Mouse (Mus musculus) cerebellum, adult 9-10 months (tissue): ENCODE results near the gene Kremen2.

Experiments used
- DNase-seq: peaks from one replicate; pipeline ENCODE4 v3.0.0; 2022

Gene Kremen2

DNA sequence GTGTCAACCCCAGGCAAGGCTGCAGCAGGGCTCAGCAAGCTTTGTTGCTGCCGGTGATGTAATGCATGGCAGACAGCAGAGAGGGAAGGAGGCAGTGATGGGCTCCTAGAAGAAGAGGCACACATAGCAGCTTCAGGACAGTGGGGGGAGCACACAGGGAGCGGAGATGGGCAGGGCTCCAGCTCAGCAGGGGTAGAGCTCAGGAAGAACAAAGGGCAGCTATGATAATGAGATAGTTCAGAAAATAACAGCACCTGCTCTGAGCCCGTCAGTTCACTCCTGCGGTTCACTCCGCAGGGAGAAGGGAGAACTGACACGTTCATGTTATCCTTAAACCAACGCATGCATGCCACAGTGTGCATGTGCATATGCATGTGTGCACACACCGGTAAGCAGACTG is 13.2 kb upstream of the Kremen2 start:
- DNase-seq: no peak

DNA sequence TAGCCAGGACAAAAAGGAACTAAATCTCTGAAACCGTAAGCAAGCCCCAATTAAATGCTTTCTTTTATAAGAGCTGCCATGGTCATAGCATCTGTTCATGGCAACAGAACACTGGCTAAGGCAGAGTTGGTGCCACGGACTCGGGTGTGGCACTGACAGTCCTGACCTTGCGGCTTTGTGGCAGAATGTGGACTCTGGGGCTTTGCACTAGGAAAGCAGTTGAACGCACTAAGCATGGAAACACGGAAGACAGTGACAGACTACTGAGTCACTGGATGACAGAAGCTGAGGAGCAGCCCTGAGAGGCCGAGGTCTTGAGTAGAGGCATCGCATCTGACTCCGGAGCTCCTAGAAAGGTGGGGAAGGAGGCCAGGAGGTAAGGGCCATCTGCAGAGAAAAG is 11.9 kb upstream of the Kremen2 start:
- no peak for DNase-seq

DNA sequence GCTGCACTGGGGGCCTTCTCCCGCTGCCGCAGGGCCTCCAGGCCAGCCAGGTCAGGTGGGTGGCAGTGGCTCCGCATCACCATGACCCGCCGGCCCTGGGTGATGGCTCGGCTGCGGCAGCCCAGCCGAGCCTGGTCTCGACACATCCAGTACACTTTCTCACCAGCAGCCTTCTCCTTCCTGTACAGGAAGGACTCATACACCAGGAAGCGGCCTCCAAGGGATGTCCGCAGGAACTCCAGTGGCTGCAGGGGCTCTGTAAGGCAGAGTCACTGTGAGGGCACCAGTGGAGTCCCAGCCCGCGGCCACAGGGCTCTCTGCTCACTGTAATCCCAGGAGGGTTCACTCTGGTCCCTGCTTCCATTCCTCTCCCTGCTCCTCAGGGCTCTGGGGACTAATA is 10.1 kb upstream of the Kremen2 start:
- DNase-seq: no peak

DNA sequence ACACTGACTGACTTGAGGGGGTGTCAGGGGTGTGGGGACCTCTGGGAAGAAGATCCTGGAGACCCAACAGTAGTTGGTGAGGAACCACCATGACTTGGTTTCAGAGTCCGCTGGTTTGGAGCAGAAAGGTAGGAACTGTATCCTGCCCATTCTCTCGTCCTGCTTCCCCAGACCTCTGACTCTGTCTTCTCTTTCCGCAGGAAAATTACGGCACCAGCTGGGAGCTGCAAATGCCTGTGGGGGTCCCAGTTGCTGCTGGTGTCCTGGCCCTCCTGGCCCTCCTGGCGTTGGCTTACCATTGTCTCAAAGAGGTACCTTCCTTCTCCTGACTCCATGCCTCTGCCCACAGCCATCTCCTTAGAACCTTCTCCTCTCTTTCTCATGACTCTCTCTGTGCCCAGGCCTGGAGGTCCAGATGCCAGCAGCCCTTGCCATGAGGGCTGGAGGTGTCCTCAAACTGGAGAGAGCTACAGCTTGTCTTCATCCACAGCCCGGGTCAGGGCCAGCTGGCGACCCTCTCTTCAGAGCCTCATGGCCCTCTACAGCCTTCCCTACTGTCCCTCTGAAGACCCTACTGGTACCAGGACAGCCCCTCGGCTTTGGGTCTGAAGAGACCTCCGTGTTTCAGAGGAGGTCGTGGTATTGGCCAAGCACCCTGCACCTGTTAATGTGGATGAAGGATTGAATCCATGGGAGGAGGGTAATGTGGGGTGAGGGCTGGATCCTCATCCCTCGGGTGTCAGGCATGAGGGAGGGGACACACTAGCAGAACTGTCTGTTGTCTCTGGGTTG is 4.0 kb upstream of the Kremen2 start:
- no peak for DNase-seq

DNA sequence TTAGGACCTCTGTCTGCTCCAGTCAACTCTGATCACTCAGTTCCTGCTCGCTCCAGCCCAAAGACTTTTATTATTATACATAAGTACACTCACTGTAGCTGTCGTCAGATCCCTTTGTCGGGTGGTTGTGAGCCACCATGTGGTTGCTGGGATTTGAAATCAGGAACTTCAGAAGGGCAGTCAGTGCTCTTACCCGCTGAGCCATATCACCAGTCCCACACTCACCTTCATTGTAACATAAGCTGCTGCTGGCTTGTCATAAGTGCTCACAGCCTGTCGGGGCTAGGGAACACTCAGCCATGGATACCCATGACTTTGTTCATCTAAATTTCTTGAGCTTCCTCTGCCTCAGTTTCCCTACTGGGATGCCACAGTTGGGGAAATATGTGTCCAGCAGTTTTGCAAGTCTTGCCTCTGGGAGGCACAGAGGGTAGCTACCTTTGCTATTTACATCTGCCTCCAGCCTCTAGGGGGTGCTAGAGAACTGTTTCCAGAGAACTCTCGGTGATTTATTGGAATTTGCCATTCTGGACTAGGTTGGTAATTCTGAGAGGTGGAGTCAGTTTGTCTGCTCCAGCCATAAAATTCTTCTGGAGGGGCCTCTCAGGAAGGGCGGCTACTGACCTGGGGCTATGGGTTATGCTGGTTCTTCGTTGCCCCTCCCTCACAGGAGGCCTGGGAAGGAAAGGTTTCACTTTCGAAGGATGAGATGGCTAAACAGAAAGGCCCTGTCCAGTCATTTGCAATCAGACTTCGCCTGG is 3.2 kb upstream of the Kremen2 start:
- DNase-seq: peak; percentile 89

DNA sequence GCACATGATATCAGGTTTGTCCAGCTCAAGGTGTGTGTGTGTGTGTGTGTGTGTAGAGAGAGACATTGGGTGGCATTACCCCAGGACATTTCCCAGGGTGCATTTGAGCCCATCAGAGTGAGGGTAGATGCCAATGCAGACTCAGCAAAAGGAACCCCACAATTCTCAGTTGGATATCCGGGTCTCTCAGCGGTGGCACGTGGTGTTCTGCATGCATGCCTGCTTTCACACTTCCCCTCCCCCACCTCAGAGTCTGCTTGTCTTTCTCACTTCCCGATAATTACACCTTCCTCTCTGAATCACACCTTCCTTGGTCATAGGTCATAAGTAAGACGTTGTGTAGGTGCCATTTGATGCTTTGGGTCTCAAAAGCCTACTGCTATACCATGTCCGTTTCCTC is 2.4 kb upstream of the Kremen2 start:
- no peak for DNase-seq

DNA sequence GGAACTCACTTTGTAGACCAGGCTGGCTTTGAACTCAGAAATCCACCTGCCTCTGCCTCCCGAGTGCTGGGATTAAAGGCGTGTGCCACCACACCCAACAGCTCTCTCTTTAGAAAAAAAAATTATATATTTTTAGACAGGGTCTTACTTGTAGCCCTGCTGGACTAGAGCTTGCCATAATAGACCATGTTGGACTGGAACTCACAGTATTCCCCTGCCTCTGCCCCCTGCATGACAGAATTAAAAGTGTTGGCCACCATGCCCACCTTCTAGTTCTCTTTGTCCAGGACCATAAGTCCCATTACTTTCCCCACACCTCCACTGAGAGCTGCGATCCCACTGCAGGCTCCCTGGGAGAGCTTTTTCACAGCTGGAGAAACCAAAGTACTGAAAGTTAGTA is 1.8 kb upstream of the Kremen2 start:
- no peak for DNase-seq

DNA sequence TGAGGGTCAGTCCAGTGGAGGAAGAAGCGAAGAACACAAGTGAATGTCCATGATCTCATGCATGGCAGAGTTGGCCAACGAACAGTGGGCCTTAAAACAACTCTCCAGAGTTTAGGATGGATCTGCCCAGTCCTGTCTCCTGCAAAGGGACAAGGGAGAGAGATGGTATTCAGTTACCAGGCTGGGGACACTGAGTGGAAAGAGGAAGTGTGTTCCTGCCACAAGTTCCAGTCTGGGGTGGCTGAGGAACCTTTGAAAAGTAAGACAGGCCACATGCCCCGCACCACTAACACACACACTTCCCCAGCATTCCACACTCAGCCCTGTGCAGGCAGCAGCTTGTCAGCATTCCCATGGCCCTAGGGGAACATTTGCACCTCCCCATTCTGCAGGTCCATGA is 1.1 kb upstream of the Kremen2 start:
- no peak for DNase-seq

DNA sequence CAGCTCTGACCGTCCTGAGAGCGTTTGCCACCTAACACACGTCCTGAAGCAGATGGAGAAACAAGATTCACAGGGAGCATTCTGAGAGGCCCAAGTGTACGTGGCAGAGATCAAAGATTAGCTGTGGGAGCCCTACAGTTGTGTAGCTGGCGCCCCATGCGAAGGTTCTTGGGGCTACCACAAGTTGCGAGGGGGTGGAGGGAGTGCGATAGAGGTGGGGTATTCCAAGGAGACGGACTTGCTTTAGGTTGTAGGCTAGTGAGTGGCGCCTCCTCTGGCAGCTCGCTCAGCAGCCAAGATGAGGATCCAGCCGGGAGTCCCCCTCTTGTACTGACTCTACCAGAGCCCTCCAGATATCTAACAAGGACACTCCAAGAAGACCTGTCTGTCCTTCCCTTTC is 678 bp upstream of the Kremen2 start:
- DNase-seq: no peak

DNA sequence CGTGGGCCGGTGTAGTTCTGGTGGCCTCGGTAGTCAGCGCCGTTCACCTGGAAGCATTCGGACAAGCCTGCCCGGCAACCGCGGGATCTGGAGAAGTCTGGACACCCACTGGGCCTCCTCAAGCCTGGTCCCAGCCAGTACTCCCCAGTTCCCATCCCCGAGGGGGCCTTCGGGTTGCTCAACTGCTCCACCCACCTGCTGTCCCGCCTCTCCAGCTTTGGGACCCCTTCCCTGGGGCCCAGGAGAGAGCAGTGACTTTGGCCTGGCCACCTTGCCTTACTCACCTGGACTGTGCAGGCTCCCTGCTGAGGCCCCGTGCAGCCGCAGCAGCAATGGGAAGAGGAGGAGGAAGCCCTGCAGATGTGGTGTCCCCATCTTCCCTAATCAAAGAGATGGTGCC is 982 bp downstream of the Kremen2 start:
- no peak for DNase-seq

DNA sequence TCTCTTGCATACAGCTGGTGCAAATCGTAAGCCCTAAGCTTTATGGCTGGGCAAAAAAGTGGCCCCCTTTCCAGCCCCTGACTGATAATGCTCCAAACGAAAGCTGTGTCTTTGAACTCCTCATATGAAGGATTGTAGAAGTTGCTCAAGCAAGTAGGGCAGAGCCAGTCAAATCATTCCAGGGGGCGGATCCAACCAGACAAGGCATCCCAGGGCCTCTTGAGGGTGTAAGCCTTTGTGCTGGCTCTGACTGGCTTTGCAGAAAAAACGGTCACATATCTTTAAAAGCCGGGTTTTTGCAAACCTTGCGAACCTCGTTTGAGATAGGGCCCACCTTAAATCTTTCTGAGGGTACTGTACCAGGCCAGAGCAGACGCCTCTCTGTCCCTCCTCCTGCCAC is 1.6 kb downstream of the Kremen2 start:
- DNase-seq: no peak

DNA sequence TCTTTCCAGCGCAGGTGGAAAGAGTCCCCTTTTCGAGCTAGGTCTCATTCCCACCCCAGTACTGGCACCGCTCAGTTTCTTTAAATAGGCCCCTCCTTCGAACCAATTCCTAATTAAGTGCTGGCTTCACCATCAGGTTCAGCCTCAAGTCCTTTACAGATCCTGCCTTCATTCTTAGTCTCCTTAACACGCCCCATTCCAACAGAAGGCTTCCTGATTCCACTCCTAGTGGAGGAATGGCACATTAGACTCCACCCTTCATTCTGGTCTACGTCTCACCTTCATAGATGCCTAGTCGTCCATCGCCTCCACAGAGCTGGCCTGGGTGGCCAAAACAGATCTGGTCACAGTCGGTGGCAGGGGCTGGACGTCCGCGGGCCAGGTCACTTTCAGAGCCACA is 2.7 kb downstream of the Kremen2 start:
- no peak for DNase-seq

DNA sequence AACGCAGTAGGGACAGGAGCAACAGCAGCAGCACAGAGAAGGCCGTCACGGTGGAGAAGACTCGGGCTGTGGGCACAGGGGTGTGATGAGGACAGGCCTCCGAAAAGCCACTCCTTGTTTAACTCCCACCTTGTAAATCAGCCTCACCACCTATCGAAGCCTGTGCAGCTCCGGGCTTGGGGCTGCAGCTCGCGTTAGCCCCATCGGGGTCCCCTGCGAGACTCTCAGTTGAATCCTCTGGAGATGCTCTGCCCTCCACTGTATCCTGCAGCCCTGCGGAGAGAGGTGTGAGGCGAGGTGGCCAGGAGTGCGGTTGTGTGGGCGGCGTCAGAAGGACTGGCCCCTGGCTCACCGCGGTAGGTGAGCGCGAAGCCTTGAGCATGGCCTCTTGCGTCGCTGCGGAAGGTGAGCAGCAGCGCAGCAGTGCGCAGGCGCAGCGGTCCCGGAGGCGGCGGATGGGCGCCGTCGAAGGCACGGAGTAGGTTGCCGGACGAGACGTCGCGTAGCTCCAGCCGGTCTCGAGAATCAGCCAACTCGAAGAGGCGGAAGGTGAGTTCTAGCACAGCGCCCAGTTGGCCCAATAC is 3.3 kb downstream of the Kremen2 start:
- no peak for DNase-seq

DNA sequence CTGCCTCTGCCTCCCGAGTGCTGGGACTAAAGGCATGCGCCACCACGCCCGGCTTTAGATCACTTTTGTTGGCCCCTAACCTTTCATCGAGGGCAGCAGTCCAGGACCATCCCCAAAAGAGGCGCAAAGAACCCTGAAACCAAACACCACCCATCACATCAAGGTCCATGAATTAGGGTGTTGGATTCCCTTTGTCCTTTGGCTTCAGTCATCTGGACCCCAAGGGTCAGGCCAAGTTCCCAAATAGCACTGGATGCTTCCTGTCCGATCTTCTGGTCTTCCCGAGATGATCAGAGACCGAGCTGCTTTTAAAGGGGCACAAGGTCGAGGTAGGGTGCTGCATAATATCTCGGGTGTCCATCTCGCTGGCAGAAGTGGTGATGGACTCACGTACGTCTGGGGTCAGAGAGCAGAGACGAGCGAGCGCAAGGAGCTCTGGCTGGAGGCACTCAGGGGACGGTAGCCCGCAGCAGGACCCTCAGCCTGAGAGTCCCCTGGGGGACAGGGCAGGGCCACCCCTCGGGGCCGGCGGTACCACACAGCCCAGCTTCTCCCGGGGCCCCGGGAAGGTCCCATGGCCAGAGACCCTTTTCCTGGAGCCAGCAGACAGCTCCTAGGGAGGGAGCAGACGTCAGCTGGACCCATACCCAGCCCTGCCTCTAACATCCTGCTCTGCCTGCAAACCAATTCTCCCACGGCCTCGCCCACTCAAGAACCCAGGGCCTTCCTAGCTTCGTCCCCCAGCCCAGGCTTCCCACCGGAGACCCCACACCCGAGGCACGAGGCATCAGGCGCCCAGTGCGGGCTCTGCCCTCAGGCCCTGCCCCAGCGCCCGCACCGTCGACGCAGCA is 4.0 kb downstream of the Kremen2 start:
- DNase-seq: peak; percentile 59

DNA sequence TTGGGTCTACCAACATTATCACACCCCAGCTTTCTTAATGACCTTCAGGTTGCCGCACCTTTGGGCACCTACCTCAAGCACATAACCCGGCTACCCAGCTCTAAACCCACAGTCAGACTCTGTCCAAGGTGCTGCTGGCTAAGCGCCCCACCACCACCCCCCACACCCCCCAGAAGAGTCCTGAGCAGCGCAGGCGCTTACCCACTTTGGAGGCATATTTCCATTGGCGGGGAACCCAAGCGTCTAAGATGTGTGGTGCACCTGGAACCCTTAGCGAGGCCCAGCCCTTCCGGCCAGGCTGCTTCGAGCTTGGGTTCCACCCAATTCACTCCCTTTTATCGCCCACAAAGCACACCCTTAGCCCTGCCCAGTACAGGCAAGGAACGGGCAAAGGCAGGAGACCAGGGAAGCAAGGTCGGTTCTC is 5.0 kb downstream of the Kremen2 start, which contains the start of gene Paqr4:
Paqr4 (minus strand) TSS at position 270 of the 424 bp plus-strand sequence.
- peak; percentile 70 for DNase-seq

DNA sequence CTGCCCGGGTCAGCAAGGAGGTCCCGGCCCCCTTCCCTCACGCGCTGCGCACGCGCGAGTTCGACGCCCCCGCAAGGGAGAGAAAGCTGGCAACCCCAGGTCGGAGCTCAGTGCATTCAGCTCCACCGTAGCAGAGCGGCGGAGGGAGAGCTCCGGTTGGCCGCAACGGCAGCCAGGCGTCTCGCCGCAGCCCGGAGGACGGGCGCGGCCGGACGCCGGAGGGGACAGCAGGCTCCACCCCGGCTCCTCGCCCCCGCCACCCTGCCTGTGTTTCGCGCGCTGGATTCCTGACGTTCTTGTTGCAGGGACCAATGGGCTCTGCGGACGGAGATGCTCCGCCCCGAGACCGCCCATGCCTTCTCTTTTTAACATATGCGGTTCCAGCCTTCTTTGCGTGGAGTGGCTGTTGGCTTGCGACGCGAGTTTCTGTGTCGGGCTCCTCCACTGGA is 5.5 kb downstream of the Kremen2 start:
- peak; percentile 94 for DNase-seq

DNA sequence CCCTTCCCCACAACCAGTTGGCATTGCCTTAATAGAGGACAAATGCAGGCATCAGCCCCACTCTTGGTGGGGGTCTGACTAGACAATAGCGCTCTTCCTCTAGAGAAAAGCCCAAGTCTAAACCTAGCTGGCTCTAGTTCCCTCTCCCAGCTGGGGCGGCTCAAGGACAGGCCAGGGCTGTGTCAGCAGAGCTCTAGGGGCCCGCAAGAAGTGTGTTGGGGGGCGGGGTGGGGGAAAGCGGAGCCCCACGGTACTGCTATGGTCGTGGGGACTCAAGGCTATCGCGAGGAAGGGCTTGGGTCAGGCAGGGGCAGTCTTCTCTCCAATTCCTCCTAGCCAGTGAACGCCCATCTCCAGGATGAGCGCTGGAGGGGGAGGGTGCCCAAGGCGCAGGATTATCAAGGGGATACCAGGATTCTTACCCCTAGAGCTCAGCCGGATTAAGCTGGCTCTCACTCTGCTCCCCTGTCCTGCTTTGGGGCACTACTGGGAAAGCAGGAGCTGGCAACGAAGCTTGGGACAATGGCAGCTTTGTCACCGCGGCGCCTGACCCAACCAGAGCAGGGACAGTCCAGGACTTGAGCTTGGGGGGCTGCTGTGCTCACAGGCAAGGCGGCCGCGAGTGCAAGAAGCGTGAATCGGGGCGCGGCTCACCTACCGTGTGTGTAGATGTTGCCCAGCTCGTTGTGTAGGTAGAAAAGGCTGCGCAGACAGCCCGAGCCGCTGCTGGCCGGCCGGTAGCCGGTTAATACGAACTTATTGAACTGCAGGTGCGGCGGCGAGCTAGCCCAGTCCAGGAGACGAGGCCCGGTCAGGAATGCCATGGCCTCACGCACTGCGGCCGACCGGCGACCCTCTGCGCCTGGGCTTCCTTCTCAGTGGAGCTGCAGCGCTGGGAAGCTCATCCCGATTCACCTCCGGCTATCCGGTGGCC is 6.2 kb downstream of the Kremen2 start:
- peak; percentile 62 for DNase-seq

DNA sequence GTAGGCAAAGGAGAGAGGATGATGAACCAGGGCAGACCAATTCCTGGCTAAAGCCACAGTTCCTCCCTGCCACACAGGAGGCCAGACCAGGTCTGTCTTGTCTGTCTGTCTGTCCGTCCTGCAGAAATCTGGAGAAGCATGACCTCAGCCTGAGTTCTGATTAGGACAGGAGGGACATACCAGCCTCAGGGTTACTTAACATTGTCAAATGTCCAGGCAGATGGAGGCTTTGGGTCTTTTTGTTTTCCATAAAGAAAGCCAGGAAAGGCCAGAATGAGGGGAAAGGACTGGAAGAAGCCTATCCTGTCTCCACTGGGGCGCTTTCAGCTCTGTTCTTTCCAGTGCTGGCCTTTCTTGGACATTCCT is 6.8 kb downstream of the Kremen2 start:
- DNase-seq: no peak

DNA sequence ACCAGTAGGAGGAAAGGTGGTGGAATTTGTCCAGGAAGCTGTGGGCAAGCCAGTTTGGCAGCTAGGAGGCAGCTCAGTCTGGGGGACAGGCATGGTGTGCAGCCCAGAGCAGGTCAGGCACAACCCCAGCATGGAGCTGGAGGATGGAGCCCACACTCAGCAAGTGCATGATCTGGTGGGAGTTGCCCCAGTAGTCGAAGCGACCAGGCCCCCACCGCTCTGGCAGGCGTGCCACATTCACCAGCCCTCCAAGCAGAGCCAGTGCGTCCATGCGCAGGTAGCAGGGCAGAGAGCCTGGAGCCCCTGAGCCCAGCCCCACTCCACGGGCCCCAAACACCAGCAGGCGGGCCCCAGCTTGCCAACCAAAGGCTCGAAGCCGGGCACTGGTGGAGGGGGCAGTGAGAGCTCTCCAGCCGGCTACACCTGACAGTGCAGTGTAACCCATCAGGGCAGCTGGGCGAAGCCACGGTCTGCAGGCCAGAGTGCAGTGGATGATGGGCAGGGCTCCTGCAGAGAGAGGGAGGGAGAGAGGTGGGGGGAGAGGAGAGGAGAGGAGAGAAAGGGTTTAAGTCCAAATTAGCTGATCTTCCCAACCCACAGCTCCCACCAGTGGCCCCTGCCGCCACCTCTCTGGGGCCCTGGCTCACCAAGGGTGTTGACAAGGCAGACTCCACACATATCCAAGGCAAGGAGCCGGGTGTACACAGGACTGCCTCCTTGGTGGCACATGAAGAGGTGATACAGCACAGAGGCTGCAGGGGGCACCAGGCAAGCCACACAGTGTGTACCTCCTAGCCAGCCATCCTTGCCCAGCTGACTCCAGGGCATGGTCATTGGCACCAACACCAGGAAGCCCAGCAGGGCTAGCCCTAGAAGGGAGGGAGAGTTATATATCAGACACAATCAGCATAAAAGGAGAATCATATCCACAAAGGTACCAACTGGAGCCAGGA is 7.9 kb downstream of the Kremen2 start:
- DNase-seq: peak; percentile 59

DNA sequence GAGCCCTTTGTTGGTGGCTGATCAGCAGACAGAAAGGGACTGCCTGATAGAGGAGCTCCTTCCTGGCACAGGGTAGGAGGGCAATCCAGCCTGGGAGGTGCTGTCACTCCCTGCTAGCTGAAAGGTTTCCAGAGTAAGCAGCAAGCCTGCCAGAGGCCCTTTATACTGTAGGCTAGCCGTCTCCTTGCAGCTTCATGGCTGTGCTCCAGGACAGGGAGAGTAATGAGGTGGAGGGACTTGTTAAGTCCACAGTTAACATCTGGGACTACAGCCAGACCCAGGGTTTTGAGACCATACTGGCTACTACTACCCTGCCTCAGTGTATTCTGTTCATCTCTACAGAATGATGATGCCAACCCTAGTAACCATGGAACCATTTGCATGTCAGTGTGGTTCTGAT is 11.3 kb downstream of the Kremen2 start:
- no peak for DNase-seq

DNA sequence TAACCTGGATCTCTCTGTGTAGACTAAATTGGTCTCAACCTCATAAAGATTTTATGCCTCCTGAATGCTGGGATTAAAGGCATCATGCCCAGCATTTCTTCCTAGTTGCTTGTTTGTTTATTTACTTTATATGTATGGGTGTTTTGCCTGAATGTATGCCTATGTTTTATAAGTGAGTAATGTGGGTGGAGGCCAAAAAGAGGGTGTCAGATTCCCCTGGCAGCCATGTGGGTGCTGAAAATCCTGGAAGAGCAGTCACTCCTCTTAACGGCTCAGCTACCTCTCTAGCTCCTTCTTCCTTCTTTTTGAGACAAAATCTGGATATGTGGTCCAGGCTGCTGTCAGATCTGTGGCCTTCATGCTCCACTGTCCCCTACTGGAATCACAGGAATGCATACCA is 15.2 kb downstream of the Kremen2 start:
- DNase-seq: no peak
